Comparison of ENCODE assay signal across 8 mouse cellular contexts in genomic region chr15:36960010-36960875, GRCm38 (mm10). TPM values are rescaled to one million over a fixed set of nuclear protein-coding genes. Genes with fewer than 3 reads are reported as not detected.
DNase-seq lines count a peak whose midpoint lies in the region; ATAC-seq and TF ChIP-seq lines count a peak whose summit lies in the region.

No protein-coding gene starts in this region.

- H3K4me2 ChIP-seq in intestine, embryonic 16.5 days (ENCODE audit: low read depth, low read length), result peak overlapping the region; percentile 33
- H3K4me2 ChIP-seq in midbrain, postnatal 0 days (ENCODE audit: low read depth, low read length, poor library complexity, severe bottlenecking), result no peak overlapping the region

- no peaks in the 10 kb centered on the region for H3K36me3 ChIP-seq in intestine, embryonic 16.5 days (ENCODE audit: control insufficient read depth, insufficient read depth, low read length)
- H3K36me3 ChIP-seq in midbrain, postnatal 0 days (ENCODE audit: insufficient read depth, low read length), result no peaks in the 10 kb centered on the region

- peak overlapping the region; percentile 10; the same call in 1 of the 2 replicates for H3K4me3 ChIP-seq in intestine, embryonic 16.5 days (ENCODE audit: low read length)
- no peak overlapping the region for H3K4me3 ChIP-seq in midbrain, postnatal 0 days (ENCODE audit: low read depth, low read length)

- TF ChIP-seq CTCF in midbrain, postnatal 0 days (IDR thresholded peaks at IDR 0.05), result no peak

- H3K27me3 ChIP-seq in intestine, embryonic 16.5 days (replicated peaks; ENCODE audit: control insufficient read depth, insufficient read depth, low read length), result no peaks in the 10 kb centered on the region
- no peaks in the 10 kb centered on the region for H3K27me3 ChIP-seq in midbrain, postnatal 0 days (ENCODE audit: insufficient read depth, low read length)

- peak; percentile 30 for DNase-seq in thymus, postnatal 14 days
- no peak for DNase-seq in thymus, adult 18-20 months
- DNase-seq in cerebellum, postnatal 10 days, result peak; percentile 90
- peak; percentile 54 to 68 for DNase-seq in gastrocnemius, adult 8-10 months (ENCODE audit: low spot score in 2 of 2)
- peak; percentile 79 to 94 for DNase-seq in left cerebral cortex, adult 9 months (ENCODE audit: low spot score in 2 of 2)
- DNase-seq in midbrain, postnatal 0 days (ENCODE audit: low spot score), result peak; percentile 67

- ATAC-seq in intestine, embryonic 16.5 days, result peak; percentile 95
- peak; percentile 67; the same call in 1 of the 2 replicates for ATAC-seq in midbrain, postnatal 0 days (ENCODE audit: low FRiP score)
- ATAC-seq in inflammation-experienced regulatory T-cells, adult 6 months, result no peak

- H3K4me1 ChIP-seq in intestine, embryonic 16.5 days (ENCODE audit: control insufficient read depth, insufficient read depth, low read length), result no peaks in the 10 kb centered on the region
- no peaks in the 10 kb centered on the region for H3K4me1 ChIP-seq in midbrain, postnatal 0 days (ENCODE audit: insufficient read depth, low read length)

- WGBS in intestine, embryonic 16.5 days, result 49% methylated on average over 17 of the region's 17 CpGs
- 43% methylated on average over 17 of the region's 17 CpGs for WGBS in midbrain, postnatal 0 days

- 0 out of 2 replicates have a peak overlapping the region, but pooled peaks have one; percentile 15 for H3K9ac ChIP-seq in intestine, embryonic 16.5 days (ENCODE audit: low read depth, low read length)
- no peak overlapping the region for H3K9ac ChIP-seq in midbrain, postnatal 0 days (replicated peaks; ENCODE audit: low read length, poor library complexity, severe bottlenecking)

- H3K9me3 ChIP-seq in intestine, embryonic 16.5 days (ENCODE audit: control insufficient read depth, low read length), result no peaks in the 10 kb centered on the region; the same call in 1 of the 2 replicates
- H3K9me3 ChIP-seq in midbrain, postnatal 0 days (ENCODE audit: low read length), result no peaks in the 10 kb centered on the region

- peak overlapping the region; percentile 43; the same call in 1 of the 2 replicates for H3K27ac ChIP-seq in intestine, embryonic 16.5 days (ENCODE audit: low read length)
- peak overlapping the region; percentile 44; the same call in 1 of the 2 replicates for H3K27ac ChIP-seq in midbrain, postnatal 0 days (ENCODE audit: low read depth, low read length)

RNA-seq across cellular contexts. Expression of gene Zfp706, which starts 47.3 kb away (rescaled TPM):
- 100 to 1,000 TPM; 111 to 117 (median 113) TPM for total RNA-seq in gastrocnemius, adult 8-10 months (2022)
- polyA plus RNA-seq in intestine, embryonic 16.5 days (2015; fragmentation: Nextera tagmentation; extraction: Ambion mirVana), result 613 and 620 TPM in 2 replicates
- total RNA-seq in midbrain, postnatal 0 days (2014; rRNA removed), result 56.4 and 89.2 TPM in 2 replicates
- 476 and 513 TPM in 2 replicates for polyA plus RNA-seq in midbrain, postnatal 0 days (2015; fragmentation: Nextera tagmentation; extraction: Ambion mirVana)
- 100 to 1,000 TPM; 401 to 459 (median 442) TPM for polyA plus RNA-seq in inflammation-experienced regulatory T-cells, adult 6 months (2017; shearing (Covaris generic))

Comparison
In these comparisons a context has a peak if more than half of its experiments do, and no peak if none do; other contexts are left out.
1. DNase-seq: peak in thymus, postnatal 14 days (single experiment), cerebellum, postnatal 10 days (2 of 2), gastrocnemius, adult 8-10 months (2 of 2), left cerebral cortex, adult 9 months (2 of 2) and midbrain, postnatal 0 days (single experiment); none in thymus, adult 18-20 months (0 of 2).